Mouse (Mus musculus) kidney, postnatal 0 days (tissue): ENCODE data around the gene Igsf8. TPM values are rescaled to one million over a fixed set of nuclear protein-coding genes. Genes with fewer than 3 reads are reported as not detected.

Experiments used
- ATAC-seq: fragments of 200-750 bp; cut with Nextera tagmentation; replicated peaks from 2 replicates; pipeline ENCODE4 v1.8.0; 2017; ENCODE audit warnings: low read depth, moderate number of reproducible peaks, moderate TSS enrichment, moderate library complexity; ENCODE audit not compliant: low FRiP score
- DNase-seq: peaks from one replicate; pipeline ENCODE4 v3.0.0-alpha.2; 2016; ENCODE audit warnings: low spot score
- H3K27ac ChIP-seq: fragments of 300-500 bp; sonication (generic); 2 replicates; pipeline ENCODE4 v1.5.1; 2014; ENCODE audit warnings: mild to moderate bottlenecking
- H3K27me3 ChIP-seq: fragments of 300-500 bp; sonication (generic); 2 replicates; pipeline ENCODE4 v1.6.1; 2014; ENCODE audit warnings: low read length, mixed read lengths; ENCODE audit not compliant: insufficient read depth
- H3K36me3 ChIP-seq: fragments of 300-500 bp; sonication (generic); 2 replicates; pipeline ENCODE4 v1.6.1; 2014; ENCODE audit warnings: low read length, mixed read lengths; ENCODE audit not compliant: insufficient read depth
- H3K4me1 ChIP-seq: fragments of 300-500 bp; sonication (generic); replicated peaks from 2 replicates; pipeline ENCODE4 v1.6.1; 2014; ENCODE audit warnings: antibody characterized with exemption, low read length, mixed read lengths; ENCODE audit not compliant: insufficient read depth
- H3K4me2 ChIP-seq: fragments of 300-500 bp; sonication (generic); 2 replicates; pipeline ENCODE4 v1.6.1; 2014; ENCODE audit warnings: mild to moderate bottlenecking, low read length, moderate library complexity, mixed read lengths
- H3K4me3 ChIP-seq: fragments of 300-500 bp; sonication (generic); replicated peaks from 2 replicates; pipeline ENCODE4 v1.5.1; 2014; ENCODE audit warnings: low read depth, low read length
- H3K9ac ChIP-seq: fragments of 300-500 bp; sonication (generic); 2 replicates; pipeline ENCODE4 v1.6.1; 2014; ENCODE audit warnings: low read depth, low read length
- H3K9me3 ChIP-seq: fragments of 300-500 bp; sonication (generic); replicated peaks from 2 replicates; pipeline ENCODE4 v1.6.1; 2016; ENCODE audit warnings: low read length, inconsistent platforms, mixed read lengths
- CTCF ChIP-seq: IDR thresholded peaks from 2 replicates; pipeline ENCODE4 v1.5.1; 2016; ENCODE audit warnings: antibody characterized with exemption, low read depth, mild to moderate bottlenecking, moderate library complexity
- WGBS: fragments of 180-500 bp; shearing (Covaris S2); extraction: QIAGEN DNeasy Blood & Tissue Kit; methylation state at CpG from one replicate; pipeline ENCODE4 v1.1.7; 2014; 5-methylcytosine and 5-hydroxymethylcytosine counted together
- polyA plus RNA-seq: library from polyadenylated mRNA; unstranded; fragments of >200 nt; fragmentation: Nextera tagmentation; extraction: Ambion mirVana; gene quantifications from 2 replicates; pipeline ENCODE4 v1.2.1, GENCODE M21; 2015

Igsf8 gene
- polyA plus RNA-seq, 1 experiment from 2014 or later = 39.0 TPM

DNA sequence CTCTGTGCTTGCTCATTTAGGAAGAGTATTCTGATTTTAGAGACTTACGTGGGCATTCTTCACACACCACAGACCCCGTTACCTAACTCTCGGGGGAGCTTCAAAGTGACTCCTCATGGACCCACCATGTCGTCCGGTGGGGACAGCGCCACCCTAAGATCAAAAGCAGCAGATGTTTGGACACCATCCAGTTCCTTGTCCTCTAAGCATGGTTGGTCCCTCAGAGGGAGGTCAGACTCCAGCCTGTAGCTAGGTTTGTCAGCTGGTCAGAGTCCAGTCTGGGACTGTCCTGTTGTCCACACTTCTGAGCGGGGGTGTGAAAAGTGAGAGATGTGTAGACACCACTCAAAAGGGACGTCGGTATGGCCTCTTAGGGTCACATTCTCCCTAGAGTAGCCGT, 85.3 kb downstream of the Igsf8 start:
- H3K27me3 ChIP-seq = no peaks in the 10 kb centered on the region
- WGBS = 78% methylated on average over 10 of the region's 10 CpGs

DNA sequence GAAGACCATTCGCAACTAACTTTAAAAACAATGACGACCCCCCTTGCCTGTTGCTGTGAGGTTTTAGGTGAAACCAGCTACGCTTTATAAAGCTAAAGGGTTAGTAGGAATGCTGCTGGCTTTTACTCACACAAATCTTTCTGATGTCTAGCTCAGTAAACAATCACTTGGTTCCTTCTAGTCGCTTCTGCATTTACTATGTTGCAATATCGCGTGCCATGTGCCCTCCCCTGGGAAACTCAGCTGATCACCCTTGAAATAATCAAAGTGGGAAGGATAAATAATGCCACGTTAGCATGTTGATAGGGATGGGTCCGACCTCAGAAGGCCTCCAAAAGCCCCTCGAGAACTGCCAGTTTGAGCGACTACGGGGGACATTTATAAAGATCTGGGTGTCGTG, 85.9 kb downstream of the Igsf8 start:
- 87% methylated on average over 12 of the region's 12 CpGs for WGBS
- H3K27me3 ChIP-seq = no peaks in the 10 kb centered on the region
- no peak for TF ChIP-seq CTCF

More for the DNA sequence above, 85.3 kb downstream of the Igsf8 start:
- no peak for DNase-seq
- no peak for ATAC-seq
- no peak overlapping the region for H3K4me2 ChIP-seq
- no peak overlapping the region for H3K9ac ChIP-seq
- no peaks in the 10 kb centered on the region for H3K36me3 ChIP-seq
- H3K4me3 ChIP-seq = no peak overlapping the region
- no peak for TF ChIP-seq CTCF
- no peak overlapping the region for H3K27ac ChIP-seq
- H3K4me1 ChIP-seq = peaks cover 7% of the 10 kb centered on the region; the same call in 1 of the 2 replicates
- H3K9me3 ChIP-seq = no peaks in the 10 kb centered on the region

GRCm38 (mm10) chr1:172349504-172349903, 88.1 kb downstream of the Igsf8 start:
- no peak for ATAC-seq
- WGBS = 56% methylated on average over 5 of the region's 5 CpGs

More for the DNA sequence above, 85.9 kb downstream of the Igsf8 start:
- no peak for ATAC-seq
- no peaks in the 10 kb centered on the region for H3K36me3 ChIP-seq
- H3K4me1 ChIP-seq = peaks cover 7% of the 10 kb centered on the region; the same call in 1 of the 2 replicates
- no peak overlapping the region for H3K4me2 ChIP-seq
- H3K4me3 ChIP-seq = no peak overlapping the region
- H3K27ac ChIP-seq = no peak overlapping the region
- no peak overlapping the region for H3K9ac ChIP-seq
- DNase-seq = no peak
- H3K9me3 ChIP-seq = no peaks in the 10 kb centered on the region

DNA sequence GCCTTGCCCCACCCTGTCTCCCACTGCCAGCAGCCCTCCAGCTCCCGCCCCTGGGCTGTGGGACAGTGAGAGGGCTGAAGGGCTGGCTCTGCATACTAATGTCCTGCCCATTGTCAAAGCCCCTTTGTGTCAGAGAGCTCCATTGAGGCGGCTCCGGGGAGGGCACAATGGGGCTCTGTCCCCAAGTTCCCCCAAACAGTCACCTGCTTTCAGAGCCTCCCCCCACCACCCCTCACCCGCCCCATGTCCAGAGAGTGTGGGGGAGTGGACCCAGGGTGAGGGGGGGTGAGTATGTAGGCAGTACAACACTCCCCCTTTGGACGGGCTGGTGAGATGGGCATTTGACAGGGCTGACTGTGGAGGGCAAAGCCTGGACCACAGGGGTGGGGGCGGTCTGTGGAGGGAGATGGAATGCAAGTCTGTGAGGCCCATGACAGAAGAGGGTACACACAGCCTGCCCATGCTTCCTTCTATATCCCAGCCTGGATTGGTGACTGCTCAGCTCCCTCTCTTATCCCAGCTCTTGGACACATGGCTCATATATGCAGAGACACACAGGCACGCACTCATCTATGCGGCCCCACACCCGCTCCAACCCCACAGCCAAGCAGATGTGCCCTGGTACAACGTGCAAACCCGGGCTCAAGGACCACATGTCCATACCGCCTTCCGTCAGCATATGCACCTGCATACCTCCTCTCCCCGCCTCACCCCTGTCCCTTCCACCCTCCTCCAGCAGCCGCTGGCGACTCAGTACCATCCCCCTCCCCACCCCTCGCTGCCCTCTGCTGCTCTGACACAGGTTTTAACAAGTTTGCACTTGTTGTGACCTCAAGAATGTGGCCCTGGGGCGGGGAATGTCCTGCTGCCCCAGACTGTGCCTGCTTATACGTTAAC, 88.7 kb downstream of the Igsf8 start:
- H3K27ac ChIP-seq = peak overlapping the region; percentile 81

More at GRCm38 (mm10) chr1:172349504-172349903, 88.1 kb downstream of the Igsf8 start:
- Histone ChIP-seq H3K27ac (peak overlapping the region; percentile 81), H3K9me3 (no peaks in the 10 kb centered on the region), H3K9ac (no peak overlapping the region), H3K27me3 (no peaks in the 10 kb centered on the region), H3K36me3 (no peaks in the 10 kb centered on the region), H3K4me2 (no peak overlapping the region), H3K4me1 (peaks cover 7% of the 10 kb centered on the region; the same call in 1 of the 2 replicates), H3K4me3 (no peak overlapping the region)
- no peak for TF ChIP-seq CTCF
- DNase-seq = no peak

DNA sequence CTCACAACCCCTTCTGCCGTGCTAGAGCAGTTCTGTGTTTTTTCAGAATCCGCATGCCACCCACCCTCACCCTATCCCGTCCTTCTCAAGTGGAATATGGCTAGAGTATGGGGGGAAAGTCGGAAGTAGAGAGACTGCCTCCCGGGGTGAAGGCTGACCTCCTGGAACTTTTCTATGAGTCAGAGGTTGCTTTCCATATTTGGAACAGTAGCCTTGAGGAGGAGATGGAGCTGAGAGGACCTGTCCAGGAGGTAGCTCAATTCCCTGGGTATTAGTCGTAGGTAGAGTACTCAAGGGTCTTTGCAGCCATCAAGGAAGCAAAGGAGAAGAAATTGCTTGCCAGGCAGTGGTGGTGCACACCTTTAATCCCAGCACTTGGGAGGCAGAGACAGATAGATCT, 90.6 kb downstream of the Igsf8 start:
- TF ChIP-seq CTCF = no peak
- H3K27me3 ChIP-seq = no peaks in the 10 kb centered on the region
- no peaks in the 10 kb centered on the region for H3K36me3 ChIP-seq
- 53% methylated on average over 6 of the region's 6 CpGs for WGBS
- H3K4me2 ChIP-seq = no peak overlapping the region
- H3K9me3 ChIP-seq = no peaks in the 10 kb centered on the region
- ATAC-seq (no peak), DNase-seq (no peak)
- H3K27ac ChIP-seq = peak overlapping the region; percentile 55; the same call in 1 of the 2 replicates
- peaks cover 7% of the 10 kb centered on the region; the same call in 1 of the 2 replicates for H3K4me1 ChIP-seq
- H3K9ac ChIP-seq = no peak overlapping the region; the same call in 1 of the 2 replicates
- H3K4me3 ChIP-seq = no peak overlapping the region

More for the DNA sequence above, 88.7 kb downstream of the Igsf8 start:
- Histone ChIP-seq H3K4me1 (peaks cover 7% of the 10 kb centered on the region; the same call in 1 of the 2 replicates), H3K4me3 (no peak overlapping the region), H3K27me3 (no peaks in the 10 kb centered on the region), H3K9me3 (no peaks in the 10 kb centered on the region), H3K4me2 (no peak overlapping the region), H3K36me3 (no peaks in the 10 kb centered on the region), H3K9ac (no peak overlapping the region)
- peak; percentile 61 for DNase-seq
- ATAC-seq = peak; percentile 93
- WGBS = 16% methylated on average over 19 of the region's 19 CpGs
- TF ChIP-seq CTCF = no peak

- WGBS = 86% methylated on average over 3 of the region's 3 CpGs
- H3K9me3 ChIP-seq = no peaks in the 10 kb centered on the region
- H3K9ac ChIP-seq = no peak overlapping the region
- H3K27ac ChIP-seq = peak overlapping the region; percentile 55; the same call in 1 of the 2 replicates
- no peaks in the 10 kb centered on the region for H3K36me3 ChIP-seq
- no peak overlapping the region for H3K4me3 ChIP-seq
- ATAC-seq (no peak), DNase-seq (no peak)
- no peak for TF ChIP-seq CTCF
- H3K4me2 ChIP-seq = no peak overlapping the region
- peaks cover 7% of the 10 kb centered on the region; the same call in 1 of the 2 replicates for H3K4me1 ChIP-seq
- no peaks in the 10 kb centered on the region for H3K27me3 ChIP-seq
These were observed 91.0 kb downstream of the Igsf8 start for GRCm38 (mm10) chr1:172352453-172352852.
